Mouse (Mus musculus): Measurements from ENCODE around the gene Muc20. TPM values are rescaled to one million over a fixed set of nuclear protein-coding genes. Genes with fewer than 3 reads are reported as not detected.

Muc20 gene
- polyA plus RNA-seq, 1 experiment from 2014 or later = not detected

GRCm38 (mm10) chr16:32741366-32741765 is 55.9 kb downstream of the Muc20 start:
- Histone ChIP-seq H3K4me2 (no peak overlapping the region), H3K4me1 (no peaks in the 10 kb centered on the region), H3K36me3 (no peaks in the 10 kb centered on the region), H3K27me3 (replicated peaks) (no peaks in the 10 kb centered on the region), H3K4me3 (replicated peaks) (no peak overlapping the region), H3K9me3 (replicated peaks) (no peaks in the 10 kb centered on the region), H3K27ac (replicated peaks) (no peak overlapping the region), H3K9ac (replicated peaks) (no peak overlapping the region)
- WGBS = 83% methylated on average over 9 of the region's 9 CpGs
- no peak for ATAC-seq (ENCODE audit: low FRiP score)

- Histone ChIP-seq H3K4me1 (no peaks in the 10 kb centered on the region), H3K27ac (replicated peaks) (no peak overlapping the region), H3K36me3 (no peaks in the 10 kb centered on the region), H3K9me3 (replicated peaks) (no peaks in the 10 kb centered on the region), H3K27me3 (replicated peaks) (no peaks in the 10 kb centered on the region), H3K4me2 (no peak overlapping the region), H3K4me3 (replicated peaks) (no peak overlapping the region), H3K9ac (replicated peaks) (no peak overlapping the region)
- ATAC-seq (ENCODE audit: low FRiP score) = no peak
- 64% methylated on average over 8 of the region's 8 CpGs for WGBS
Observed at GRCm38 (mm10) chr16:32740003-32740663, 57.1 kb downstream of the Muc20 start.

- H3K4me1 ChIP-seq = no peaks in the 10 kb centered on the region
- WGBS = 64% methylated on average over 3 of the region's 3 CpGs
- no peak for ATAC-seq (ENCODE audit: low FRiP score)
- no peak overlapping the region for H3K9ac ChIP-seq (replicated peaks)
- H3K27me3 ChIP-seq (replicated peaks) = no peaks in the 10 kb centered on the region
- no peak overlapping the region for H3K27ac ChIP-seq (replicated peaks)
- no peaks in the 10 kb centered on the region for H3K9me3 ChIP-seq (replicated peaks)
- no peak overlapping the region for H3K4me3 ChIP-seq (replicated peaks)
- H3K4me2 ChIP-seq = no peak overlapping the region
- H3K36me3 ChIP-seq = no peaks in the 10 kb centered on the region
Observed at GRCm38 (mm10) chr16:32736022-32736421, 61.2 kb downstream of the Muc20 start.

- Histone ChIP-seq H3K4me1 (no peaks in the 10 kb centered on the region), H3K4me3 (replicated peaks) (no peak within 1 kb of the TSS), H3K4me2 (no peak within 1 kb of the TSS), H3K9ac (replicated peaks) (no peak within 1 kb of the TSS), H3K9me3 (replicated peaks) (no peaks in the 10 kb centered on the region), H3K36me3 (no peaks in the 10 kb centered on the region), H3K27me3 (replicated peaks) (no peaks in the 10 kb centered on the region), H3K27ac (replicated peaks) (no peak within 1 kb of the TSS)
- 89% methylated on average over 2 of the region's 2 CpGs for WGBS
- ATAC-seq (ENCODE audit: low FRiP score) = no peak
Observed at GRCm38 (mm10) chr16:32735586-32735985, 61.6 kb downstream of the Muc20 start, which contains the start of gene Muc4. Gene Muc4, plus strand, starts transcription at chr16:32735886.

GRCm38 (mm10) chr16:32733213-32733612 is 64.0 kb downstream of the Muc20 start:
- Histone ChIP-seq H3K9ac (replicated peaks) (no peak overlapping the region), H3K4me1 (no peaks in the 10 kb centered on the region), H3K27ac (replicated peaks) (no peak overlapping the region), H3K9me3 (replicated peaks) (no peaks in the 10 kb centered on the region), H3K4me2 (no peak overlapping the region), H3K4me3 (replicated peaks) (no peak overlapping the region), H3K36me3 (no peaks in the 10 kb centered on the region), H3K27me3 (replicated peaks) (no peaks in the 10 kb centered on the region)
- WGBS = 91% methylated on average over 3 of the region's 3 CpGs
- ATAC-seq (ENCODE audit: low FRiP score) = no peak

GRCm38 (mm10) chr16:32728730-32729129 is 68.5 kb downstream of the Muc20 start:
- H3K4me2 ChIP-seq = no peak overlapping the region
- H3K9me3 ChIP-seq (replicated peaks) = no peaks in the 10 kb centered on the region
- H3K9ac ChIP-seq (replicated peaks) = no peak overlapping the region
- H3K27ac ChIP-seq (replicated peaks) = no peak overlapping the region
- H3K4me3 ChIP-seq (replicated peaks) = no peak overlapping the region
- H3K27me3 ChIP-seq (replicated peaks) = no peaks in the 10 kb centered on the region
- H3K4me1 ChIP-seq = no peaks in the 10 kb centered on the region
- H3K36me3 ChIP-seq = no peaks in the 10 kb centered on the region
- no peak for ATAC-seq (ENCODE audit: low FRiP score)
- WGBS = 89% methylated on average over 1 of the region's 1 CpGs

GRCm38 (mm10) chr16:32728240-32728639 is 69.0 kb downstream of the Muc20 start:
- ATAC-seq (ENCODE audit: low FRiP score) = no peak
- Histone ChIP-seq H3K4me2 (no peak overlapping the region), H3K9ac (replicated peaks) (no peak overlapping the region), H3K4me3 (replicated peaks) (no peak overlapping the region), H3K27ac (replicated peaks) (no peak overlapping the region), H3K36me3 (no peaks in the 10 kb centered on the region), H3K4me1 (no peaks in the 10 kb centered on the region), H3K27me3 (replicated peaks) (no peaks in the 10 kb centered on the region), H3K9me3 (replicated peaks) (no peaks in the 10 kb centered on the region)

Other genes starting within 250 kb of the Muc20 start
- 32.7 and 33.1 TPM in 2 replicates for gene Tfrc, start 188.5 kb downstream of the Muc20 start, polyA plus RNA-seq (2015; fragmentation: Nextera tagmentation; extraction: Ambion mirVana)
- 20.0 and 23.2 TPM in 2 replicates for gene Tnk2, start 153.6 kb downstream of the Muc20 start, polyA plus RNA-seq (2015; fragmentation: Nextera tagmentation; extraction: Ambion mirVana)
- 0.14 and 0.24 TPM in 2 replicates for gene Muc4, start 61.5 kb downstream of the Muc20 start, polyA plus RNA-seq (2015; fragmentation: Nextera tagmentation; extraction: Ambion mirVana)
- gene Smbd1, start 13.0 kb upstream of the Muc20 start, polyA plus RNA-seq (2015; fragmentation: Nextera tagmentation; extraction: Ambion mirVana) = not detected in 2 replicates
- gene Fyttd1, start 80.1 kb upstream of the Muc20 start, polyA plus RNA-seq (2015; fragmentation: Nextera tagmentation; extraction: Ambion mirVana) = 102 and 111 TPM in 2 replicates
- gene Rubcn, start 80.3 kb upstream of the Muc20 start, polyA plus RNA-seq (2015; fragmentation: Nextera tagmentation; extraction: Ambion mirVana) = 31.2 and 31.9 TPM in 2 replicates
- 31.8 and 36.2 TPM in 2 replicates for gene Lrch3, start 116.7 kb upstream of the Muc20 start, polyA plus RNA-seq (2015; fragmentation: Nextera tagmentation; extraction: Ambion mirVana)

Measured in neural tube, embryonic 15.5 days (tissue).